Comparison of ENCODE assay signal across 8 mouse cellular contexts in the genomic region with DNA sequence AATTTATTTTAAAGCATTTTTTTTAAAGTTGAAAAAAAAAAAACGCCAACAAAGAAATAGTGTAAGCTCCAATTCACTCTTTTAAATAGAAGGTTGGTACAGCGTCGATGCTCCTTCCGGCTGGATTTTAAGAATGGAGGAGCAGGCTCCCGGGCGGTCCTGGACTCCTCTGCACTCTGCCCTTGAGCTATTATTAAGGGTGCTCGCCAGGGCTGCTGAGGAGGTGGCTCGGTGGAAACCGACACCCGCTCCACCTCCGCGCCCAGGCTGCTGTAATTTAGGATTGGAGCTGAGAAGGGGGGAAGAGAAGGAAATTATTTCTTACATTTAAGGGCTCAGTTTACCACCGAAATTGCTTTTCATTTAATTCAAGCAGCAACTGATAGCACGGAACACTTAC.
DNase-seq lines count a peak whose midpoint lies in the region; ATAC-seq and TF ChIP-seq lines count a peak whose summit lies in the region.

No protein-coding gene starts in this region.

- no peak overlapping the region for H3K27ac ChIP-seq in heart, embryonic 12.5 days (ENCODE audit: poor library complexity, severe bottlenecking)
- no peak overlapping the region for H3K27ac ChIP-seq in forebrain, embryonic 16.5 days (ENCODE audit: low read length)
- no peak overlapping the region for H3K27ac ChIP-seq in midbrain, embryonic 11.5 days (ENCODE audit: low read depth, low read length)
- H3K27ac ChIP-seq in cerebellum, adult 2 months (ENCODE audit: insufficient read depth, low read length): no peak overlapping the region

- H3K27me3 ChIP-seq in heart, embryonic 12.5 days (replicated peaks): no peaks in the 10 kb centered on the region
- no peaks in the 10 kb centered on the region for H3K27me3 ChIP-seq in forebrain, embryonic 16.5 days (replicated peaks; ENCODE audit: control insufficient read depth, insufficient read depth, low read length)
- no peaks in the 10 kb centered on the region for H3K27me3 ChIP-seq in midbrain, embryonic 11.5 days (ENCODE audit: control insufficient read depth, insufficient read depth, low read length)
- H3K27me3 ChIP-seq in cerebellum, adult 2 months (ENCODE audit: control insufficient read depth, insufficient read depth, low read length): no peaks in the 10 kb centered on the region

- no peak overlapping the region for H3K9ac ChIP-seq in heart, embryonic 12.5 days
- peak overlapping the region; percentile 66 for H3K9ac ChIP-seq in forebrain, embryonic 16.5 days (replicated peaks; ENCODE audit: low read depth, low read length)
- no peak overlapping the region for H3K9ac ChIP-seq in midbrain, embryonic 11.5 days (ENCODE audit: low read length)

- no peaks in the 10 kb centered on the region for H3K9me3 ChIP-seq in heart, embryonic 12.5 days (replicated peaks)
- H3K9me3 ChIP-seq in forebrain, embryonic 16.5 days (ENCODE audit: control insufficient read depth, low read length): no peaks in the 10 kb centered on the region
- H3K9me3 ChIP-seq in midbrain, embryonic 11.5 days (ENCODE audit: control insufficient read depth, low read length): no peaks in the 10 kb centered on the region

- H3K4me2 ChIP-seq in heart, embryonic 12.5 days: peak overlapping the region; percentile 36
- H3K4me2 ChIP-seq in forebrain, embryonic 16.5 days (ENCODE audit: low read length): peak overlapping the region; percentile 74
- peak overlapping the region; percentile 23; the same call in 1 of the 2 replicates for H3K4me2 ChIP-seq in midbrain, embryonic 11.5 days

- no peak overlapping the region for H3K4me3 ChIP-seq in heart, embryonic 12.5 days
- H3K4me3 ChIP-seq in forebrain, embryonic 16.5 days (replicated peaks; ENCODE audit: low read length): peak overlapping the region; percentile 42
- no peak overlapping the region for H3K4me3 ChIP-seq in midbrain, embryonic 11.5 days (ENCODE audit: low read depth, low read length)
- no peak overlapping the region for H3K4me3 ChIP-seq in cerebellum, adult 2 months (replicated peaks; ENCODE audit: insufficient read depth, low read depth, low read length)

- no peak for DNase-seq in heart, adult 8-10 months (ENCODE audit: low spot score)
- DNase-seq in brain, embryonic 14.5 days (ENCODE audit: low read depth): peak; percentile 49
- peak; percentile 85 for DNase-seq in midbrain, embryonic 11.5 days (ENCODE audit: low spot score, missing footprints)
- no peak for DNase-seq in Muller cell, postnatal 12 days (ENCODE audit: inconsistent ontology term)
- no peak for DNase-seq in cerebellum, adult 2 months
- DNase-seq in adrenal gland, adult 2 months: no peak

- no peaks in the 10 kb centered on the region for H3K36me3 ChIP-seq in heart, embryonic 12.5 days
- no peaks in the 10 kb centered on the region for H3K36me3 ChIP-seq in forebrain, embryonic 16.5 days (ENCODE audit: control insufficient read depth, insufficient read depth)
- no peaks in the 10 kb centered on the region for H3K36me3 ChIP-seq in midbrain, embryonic 11.5 days (ENCODE audit: control insufficient read depth, insufficient read depth, low read length)

- 42% methylated on average over 14 of the region's 14 CpGs for WGBS in heart, embryonic 12.5 days
- WGBS in forebrain, embryonic 16.5 days: 6% methylated on average over 14 of the region's 14 CpGs
- WGBS in midbrain, embryonic 11.5 days: 36% methylated on average over 14 of the region's 14 CpGs
- WGBS in cerebellum, adult 2 months: 29% methylated on average over 14 of the region's 14 CpGs

- no peaks in the 10 kb centered on the region for H3K4me1 ChIP-seq in heart, embryonic 12.5 days (replicated peaks)
- peaks cover 19% of the 10 kb centered on the region for H3K4me1 ChIP-seq in forebrain, embryonic 16.5 days (replicated peaks; ENCODE audit: control insufficient read depth, insufficient read depth, low read length)
- H3K4me1 ChIP-seq in midbrain, embryonic 11.5 days (ENCODE audit: control insufficient read depth, insufficient read depth, low read length): no peaks in the 10 kb centered on the region; the same call in 1 of the 2 replicates
- no peaks in the 10 kb centered on the region for H3K4me1 ChIP-seq in cerebellum, adult 2 months (ENCODE audit: control insufficient read depth, insufficient read depth, low read length)

- TF ChIP-seq POLR2A in brain, embryonic 14.5 days (IDR thresholded peaks at IDR 0.05; ENCODE audit: borderline replicate concordance, extremely low read depth, insufficient read depth, insufficient read length, poor library complexity, severe bottlenecking): no peak
- no peak for TF ChIP-seq POLR2A in cerebellum, adult 2 months (IDR thresholded peaks at IDR 0.05; ENCODE audit: borderline replicate concordance, insufficient read depth, low read length)

- no peak for ATAC-seq in heart, embryonic 12.5 days (ENCODE audit: insufficient number of reproducible peaks, low FRiP score)
- ATAC-seq in forebrain, embryonic 16.5 days: peak; percentile 64; the same call in 1 of the 2 replicates
- peak; percentile 74 for ATAC-seq in midbrain, embryonic 11.5 days (ENCODE audit: low FRiP score)

- TF ChIP-seq CTCF in brain, embryonic 14.5 days (IDR thresholded peaks at IDR 0.05; ENCODE audit: borderline replicate concordance, extremely low read depth, insufficient read depth, insufficient read length): no peak
- no peak for TF ChIP-seq CTCF in cerebellum, adult 2 months (IDR thresholded peaks at IDR 0.05; ENCODE audit: borderline replicate concordance, insufficient read depth, low read depth, low read length)

Comparison
In these comparisons a context has a peak if more than half of its experiments do, and no peak if none do; other contexts are left out.
1. H3K4me2 ChIP-seq: peak in every context shown above with its lines; median percentile 74 in forebrain, embryonic 16.5 days; 36 in heart, embryonic 12.5 days; 23 in midbrain, embryonic 11.5 days.
2. DNase-seq: peak in brain, embryonic 14.5 days (single experiment) and midbrain, embryonic 11.5 days (single experiment); none in heart, adult 8-10 months (single experiment), Muller cell, postnatal 12 days (single experiment), cerebellum, adult 2 months (0 of 2) and adrenal gland, adult 2 months (single experiment).